Comparison of ENCODE assay signal across 23 mouse cellular contexts in genomic region chr4:119698339-119698738, GRCm38 (mm10). TPM values are rescaled to one million over a fixed set of nuclear protein-coding genes. Genes with fewer than 3 reads are reported as not detected.
A peak's percentile ranks its signal among the peaks of the same experiment; 100 is the strongest.
DNase-seq lines count a peak whose midpoint lies in the region; ATAC-seq lines count a peak whose summit lies in the region.
"Had no signal": no experiment of that assay in that cellular context is flagged by ENCODE, and none has a peak within 500 bp of the region (broad histone marks: within the 10 kb centered on the region; RNA-seq: fewer than 3 reads in every experiment).

No protein-coding gene starts in this region.

- no peak for ATAC-seq in megakaryocyte-erythroid progenitor cell, adult 5-6 weeks (replicated peaks; ENCODE audit: low FRiP score, low TSS enrichment, poor library complexity, severe bottlenecking)
- ATAC-seq: forebrain, embryonic 13.5 days; hindbrain, embryonic 16.5 days; intestine, embryonic 15.5 days; midbrain, embryonic 15.5 days had no signal

- DNase-seq in adrenal gland, postnatal 10 days = peak; percentile 19
- no peak for DNase-seq in adrenal gland, adult 8-10 months
- DNase-seq in adipocyte (ENCODE audit: low spot score) = peak; percentile 50
- DNase-seq in cerebellum, adult 8-10 months = peak; percentile 18
- DNase-seq in fibroblast of lung, adult 2 months (ENCODE audit: low read depth) = peak; percentile 19
- DNase-seq in c-Kit-positive CD71-positive TER-119-positive erythroid progenitor cells, embryonic 14.5 days (ENCODE audit: low spot score) = no peak
- DNase-seq: heart, postnatal 10 days; kidney, adult 8-10 months; kidney, postnatal 10 days; lung, embryonic 14.5 days; lung, postnatal 36 days; right cerebral cortex, postnatal 25 days; spleen, adult 18-20 months; thymus, postnatal 25 days had no signal

RNA-seq across cellular contexts. Expression of gene Hivep3, which starts 35.2 kb away (rescaled TPM):
- total RNA-seq in adrenal gland, postnatal 10 days (2021) = 1 to 10 TPM; 7.4 to 9.7 TPM
- total RNA-seq in adrenal gland, adult 8-10 months (2022) = 10 to 100 TPM in 3 of 4 experiments, 1 to 10 TPM in 1; 8.1 to 28.5 (median 18.5) TPM
- total RNA-seq in megakaryocyte-erythroid progenitor cell, adult 5-6 weeks (2014; fragmentation: Nextera tagmentation) = 2.7 and 2.9 TPM in 2 replicates
- 1.6 and 2.5 TPM in 2 replicates for total RNA-seq in megakaryocyte-erythroid progenitor cell, adult 5-6 weeks (2017)

RNA-seq across cellular contexts. Expression of gene Guca2b, which starts 39.6 kb away (rescaled TPM):
- total RNA-seq in adrenal gland, postnatal 10 days (2021) = not detected
- total RNA-seq in adrenal gland, adult 8-10 months (2022) = not detected
- total RNA-seq in megakaryocyte-erythroid progenitor cell, adult 5-6 weeks (2014; fragmentation: Nextera tagmentation) = not detected in 2 replicates
- not detected in 2 replicates for total RNA-seq in megakaryocyte-erythroid progenitor cell, adult 5-6 weeks (2017)
- total RNA-seq: gastrocnemius, adult 8-10 months; granulocyte monocyte progenitor cell, adult 5-6 weeks; heart, postnatal 10 days; layer of hippocampus, adult 2 months; left cerebral cortex, postnatal 14 days had no signal

Comparison
In these comparisons a context has a peak if more than half of its experiments do, and no peak if none do; other contexts are left out.
1. DNase-seq: peak in adrenal gland, postnatal 10 days (single experiment), adipocyte (single experiment), cerebellum, adult 8-10 months (single experiment) and fibroblast of lung, adult 2 months (single experiment); none in adrenal gland, adult 8-10 months (single experiment) and c-Kit-positive CD71-positive TER-119-positive erythroid progenitor cells, embryonic 14.5 days (single experiment).